Mouse (Mus musculus) embryonic facial prominence, embryonic 10.5 days (tissue): ENCODE results near the gene Hoxc5. TPM values are rescaled to one million over a fixed set of nuclear protein-coding genes. Genes with fewer than 3 reads are reported as not detected.

ENCODE experiments used
- DNase-seq: peaks from one replicate; pipeline ENCODE4 v3.0.0-alpha.2; 2017; ENCODE audit warnings: low spot score
- H3K27ac ChIP-seq: fragments of 300-500 bp; sonication (generic); replicated peaks from 2 replicates; pipeline ENCODE4 v1.5.1; 2016; ENCODE audit warnings: mild to moderate bottlenecking
- H3K27me3 ChIP-seq: fragments of 300-500 bp; sonication (generic); replicated peaks from 2 replicates; pipeline ENCODE4 v1.6.1; 2016; ENCODE audit warnings: low read depth, mild to moderate bottlenecking; ENCODE audit not compliant: poor library complexity, severe bottlenecking
- H3K36me3 ChIP-seq: fragments of 300-500 bp; sonication (generic); replicated peaks from 2 replicates; pipeline ENCODE4 v1.6.1; 2016; ENCODE audit warnings: mild to moderate bottlenecking, moderate library complexity
- H3K4me1 ChIP-seq: fragments of 300-500 bp; sonication (generic); 2 replicates; pipeline ENCODE4 v1.6.1; 2016
- H3K4me3 ChIP-seq: fragments of 300-500 bp; sonication (generic); 2 replicates; pipeline ENCODE4 v1.5.1; 2016; ENCODE audit warnings: mild to moderate bottlenecking, moderate library complexity
- H3K9me3 ChIP-seq: fragments of 300-500 bp; sonication (generic); 2 replicates; pipeline ENCODE4 v1.6.1; 2016; ENCODE audit warnings: mild to moderate bottlenecking
- WGBS: fragments of 180-500 bp; shearing (Covaris S2); methylation state at CpG from one replicate; pipeline ENCODE4 v1.1.7; 2016; 5-methylcytosine and 5-hydroxymethylcytosine counted together
- microRNA counts: library from miRNA; unstranded; fragments of <30 nt; microRNA quantifications from one replicate; lab custom pipeline; 2017
- microRNA-seq: library from miRNA; unstranded; fragments of <30 nt; microRNA quantifications from one replicate; pipeline ENCODE4, GENCODE M21; 2017
- polyA plus RNA-seq: library from polyadenylated mRNA; unstranded; fragments of >200 nt; fragmentation: Nextera tagmentation; extraction: Ambion mirVana; gene quantifications from 2 replicates; pipeline ENCODE4 v1.2.1, GENCODE M21; 2016

Hoxc5 gene
- polyA plus RNA-seq, 1 experiment from 2014 or later: 0.07 TPM

- Histone ChIP-seq H3K4me1 (peaks cover 5% of the 10 kb centered on the region; the same call in 1 of the 2 replicates), H3K4me3 (no peak overlapping the region), H3K9me3 (no peaks in the 10 kb centered on the region), H3K27ac (no peak overlapping the region), H3K27me3 (peaks cover 100% of the 10 kb centered on the region), H3K36me3 (no peaks in the 10 kb centered on the region)
- no peak for DNase-seq
Observed at GRCm38 (mm10) chr15:103053210-103053609, 86.0 kb downstream of the Hoxc5 start.

DNA sequence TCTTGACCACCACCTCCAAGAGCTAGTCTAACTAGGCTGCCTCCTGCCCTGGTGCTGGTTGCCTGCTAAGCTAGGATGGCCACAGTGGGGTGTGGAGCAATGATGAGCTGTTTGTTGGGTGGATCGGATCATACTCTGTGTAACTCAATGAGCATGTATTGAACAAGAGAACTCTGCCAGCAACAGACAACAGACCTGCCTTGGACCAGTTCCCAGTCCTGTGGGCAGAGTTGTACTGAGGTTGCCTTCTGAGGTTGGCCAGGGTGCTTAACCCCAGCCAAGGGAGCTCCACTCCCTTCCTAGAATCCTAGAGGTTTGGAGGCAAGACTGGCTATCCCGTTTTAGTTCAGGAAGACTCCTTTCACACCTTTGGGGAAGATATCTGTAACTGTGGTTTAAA is 89.2 kb downstream of the Hoxc5 start:
- Histone ChIP-seq H3K27ac (no peak overlapping the region), H3K4me1 (peaks cover 7% of the 10 kb centered on the region; the same call in 1 of the 2 replicates), H3K36me3 (no peaks in the 10 kb centered on the region), H3K4me3 (no peak overlapping the region), H3K9me3 (no peaks in the 10 kb centered on the region), H3K27me3 (peaks cover 100% of the 10 kb centered on the region)
- no peak for DNase-seq
- WGBS: 40% methylated on average over 2 of the region's 2 CpGs

GRCm38 (mm10) chr15:103058715-103059114 is 91.5 kb downstream of the Hoxc5 start:
- Histone ChIP-seq H3K27me3 (peaks cover 100% of the 10 kb centered on the region), H3K9me3 (no peaks in the 10 kb centered on the region), H3K4me3 (no peak overlapping the region), H3K27ac (no peak overlapping the region), H3K36me3 (no peaks in the 10 kb centered on the region), H3K4me1 (peaks cover 3% of the 10 kb centered on the region; the same call in 1 of the 2 replicates)
- peak; percentile 58 for DNase-seq
- WGBS: 2% methylated on average over 12 of the region's 12 CpGs

GRCm38 (mm10) chr15:103059393-103059992 is 92.2 kb downstream of the Hoxc5 start:
- H3K4me3 ChIP-seq: no peak overlapping the region
- WGBS: 1% methylated on average over 21 of the region's 21 CpGs
- DNase-seq: peak; percentile 58
- no peaks in the 10 kb centered on the region for H3K9me3 ChIP-seq
- H3K4me1 ChIP-seq: peaks cover 3% of the 10 kb centered on the region; the same call in 1 of the 2 replicates
- H3K27me3 ChIP-seq: peaks cover 100% of the 10 kb centered on the region
- no peak overlapping the region for H3K27ac ChIP-seq
- H3K36me3 ChIP-seq: no peaks in the 10 kb centered on the region

- Histone ChIP-seq H3K27ac (no peak overlapping the region), H3K9me3 (no peaks in the 10 kb centered on the region), H3K27me3 (peaks cover 100% of the 10 kb centered on the region), H3K4me3 (no peak overlapping the region), H3K36me3 (no peaks in the 10 kb centered on the region), H3K4me1 (peaks cover 3% of the 10 kb centered on the region; the same call in 1 of the 2 replicates)
- WGBS: 2% methylated on average over 11 of the region's 11 CpGs
- peak; percentile 52 for DNase-seq
Observed at GRCm38 (mm10) chr15:103060021-103060340, 92.7 kb downstream of the Hoxc5 start.

GRCm38 (mm10) chr15:103060341-103061130 is 93.3 kb downstream of the Hoxc5 start:
- H3K4me3 ChIP-seq: no peak overlapping the region
- no peak overlapping the region for H3K27ac ChIP-seq
- H3K36me3 ChIP-seq: no peaks in the 10 kb centered on the region
- peaks cover 3% of the 10 kb centered on the region; the same call in 1 of the 2 replicates for H3K4me1 ChIP-seq
- under 1% methylated on average over 36 of the region's 36 CpGs for WGBS
- peak; percentile 63 for DNase-seq
- H3K9me3 ChIP-seq: no peaks in the 10 kb centered on the region
- peaks cover 100% of the 10 kb centered on the region for H3K27me3 ChIP-seq

- under 1% methylated on average over 30 of the region's 30 CpGs for WGBS
- H3K27ac ChIP-seq: no peak overlapping the region
- H3K4me1 ChIP-seq: peaks cover 3% of the 10 kb centered on the region; the same call in 1 of the 2 replicates
Observed at GRCm38 (mm10) chr15:103061131-103061825, 94.0 kb downstream of the Hoxc5 start.

DNA sequence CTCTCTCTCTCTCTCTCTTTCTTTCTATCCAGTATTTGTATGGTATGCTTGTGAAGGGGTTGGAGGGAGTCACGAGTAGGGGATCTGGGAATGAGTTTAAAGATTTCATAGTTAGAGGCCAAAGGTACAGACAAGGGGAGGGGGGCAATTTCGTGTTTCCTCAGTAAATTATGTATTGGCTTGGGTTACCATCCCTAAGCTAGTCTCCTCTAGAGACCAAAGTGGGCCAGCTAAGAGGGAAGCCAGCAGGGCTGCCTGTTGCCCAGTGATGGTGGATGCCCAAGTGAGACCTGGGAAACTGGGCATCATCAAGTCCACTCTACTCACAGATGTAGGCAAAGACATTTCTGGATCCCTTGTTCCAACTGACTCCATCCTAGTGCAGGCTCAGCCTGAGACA is 94.7 kb downstream of the Hoxc5 start:
- H3K27me3 ChIP-seq: peaks cover 100% of the 10 kb centered on the region

More at GRCm38 (mm10) chr15:103061131-103061825, 94.0 kb downstream of the Hoxc5 start:
- Histone ChIP-seq H3K9me3 (no peaks in the 10 kb centered on the region), H3K27me3 (peaks cover 100% of the 10 kb centered on the region), H3K4me3 (peak overlapping the region; percentile 23; the same call in 1 of the 2 replicates), H3K36me3 (no peaks in the 10 kb centered on the region)
- peak; percentile 39 for DNase-seq

DNA sequence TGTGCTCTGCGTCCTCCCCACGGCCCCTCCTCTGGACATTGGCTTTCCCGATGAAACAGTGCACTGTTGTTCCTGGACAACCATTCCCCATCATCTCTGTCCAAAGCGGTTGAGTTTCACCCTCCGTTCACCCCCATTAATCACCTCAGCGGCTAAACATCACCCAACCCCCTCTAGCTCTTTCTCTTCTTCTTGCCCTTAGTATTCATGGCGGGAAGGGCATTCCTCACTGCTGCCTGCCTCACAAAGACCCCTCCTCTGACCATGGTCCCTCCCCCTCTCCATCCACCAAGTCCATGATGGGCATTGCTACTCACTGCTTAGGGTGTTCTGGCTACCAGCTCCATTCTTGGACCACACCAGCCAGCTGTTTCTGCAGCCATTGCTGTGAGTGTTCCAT is 98.4 kb downstream of the Hoxc5 start:
- Histone ChIP-seq H3K36me3 (no peaks in the 10 kb centered on the region), H3K9me3 (no peaks in the 10 kb centered on the region), H3K4me1 (peaks cover 15% of the 10 kb centered on the region), H3K27ac (no peak overlapping the region), H3K4me3 (no peak overlapping the region), H3K27me3 (peaks cover 100% of the 10 kb centered on the region)
- WGBS: 44% methylated on average over 7 of the region's 7 CpGs
- no peak for DNase-seq

More for the DNA sequence above, 94.7 kb downstream of the Hoxc5 start:
- 8% methylated on average over 2 of the region's 2 CpGs for WGBS
- no peaks in the 10 kb centered on the region for H3K36me3 ChIP-seq
- DNase-seq: no peak
- no peak overlapping the region for H3K4me3 ChIP-seq
- H3K4me1 ChIP-seq: peaks cover 3% of the 10 kb centered on the region; the same call in 1 of the 2 replicates
- H3K9me3 ChIP-seq: no peaks in the 10 kb centered on the region
- H3K27ac ChIP-seq: no peak overlapping the region

MicroRNAs encoded within 50 kb of the gene (microRNA counts, 519-probe panel; counts per million panel counts)
- microRNA mmu-miR-615-3p (lab: Ali Mortazavi, UCI): 188 counts per million, percentile 57 among the panel's probes with 10 or more counts
- 188 counts per million, percentile 57 among the panel's probes with 10 or more counts for microRNA mmu-miR-615-5p (lab: Ali Mortazavi, UCI)

Small RNA genes lying within 50 kb of the gene (microRNA-seq; reads per million reads assigned to microRNA genes)
- gene Mir196a-2: 3.4 reads per million, percentile 4 among the genes with 10 or more reads in this experiment
- 26.5 reads per million, percentile 32 among the genes with 10 or more reads in this experiment for gene Mir615

Other genes with a start within 250 kb of the Hoxc5 start
- gene Calcoco1, start 245.3 kb upstream of the Hoxc5 start, polyA plus RNA-seq: 33.9 and 36.4 TPM in 2 replicates
- 0.08 TPM in 1 of 2 replicates, not detected in the other for gene Hoxc13, start 46.3 kb upstream of the Hoxc5 start, polyA plus RNA-seq
- gene Hoxc12, start 30.7 kb upstream of the Hoxc5 start, polyA plus RNA-seq: not detected in 2 replicates
- not detected in 2 replicates for gene Hoxc11, start 13.0 kb upstream of the Hoxc5 start, polyA plus RNA-seq
- not detected in 2 replicates for gene Hoxc10, start 647 bp upstream of the Hoxc5 start, polyA plus RNA-seq
- gene Hoxc9, start 9.0 kb downstream of the Hoxc5 start, polyA plus RNA-seq: not detected in 2 replicates
- not detected in 2 replicates for gene Hoxc8, start 23.2 kb downstream of the Hoxc5 start, polyA plus RNA-seq
- not detected in 2 replicates for gene Hoxc6, start 30.8 kb downstream of the Hoxc5 start, polyA plus RNA-seq
- gene Hoxc4, start 51.5 kb downstream of the Hoxc5 start, polyA plus RNA-seq: 0.11 and 0.16 TPM in 2 replicates
- 15.7 and 19.6 TPM in 2 replicates for gene Smug1, start 199.6 kb downstream of the Hoxc5 start, polyA plus RNA-seq